Mouse (Mus musculus): Measurements from ENCODE around the gene Stard5.

The Stard5 gene

DNA sequence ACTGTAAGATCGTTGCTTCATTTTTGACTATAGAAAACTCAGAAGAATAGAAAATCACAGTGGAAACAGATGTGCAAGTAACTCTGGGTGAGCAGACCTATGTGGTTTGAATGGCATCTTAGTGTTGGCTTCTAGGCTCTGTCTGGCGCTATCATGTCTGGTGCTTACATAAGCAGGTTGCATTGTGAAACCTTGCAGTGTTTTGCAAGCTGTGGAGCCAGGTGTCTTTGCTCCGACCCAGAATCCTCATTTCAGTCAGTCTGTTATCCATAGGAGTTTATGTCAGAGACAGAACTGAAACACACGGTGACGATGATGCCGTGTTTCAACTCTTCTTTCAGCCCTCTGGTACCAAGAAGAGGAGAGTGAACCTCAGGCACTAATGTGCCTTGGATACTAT lies 2.1 kb downstream of the Stard5 start:
- DNase-seq (ENCODE audit: low read depth) = no peak

DNA sequence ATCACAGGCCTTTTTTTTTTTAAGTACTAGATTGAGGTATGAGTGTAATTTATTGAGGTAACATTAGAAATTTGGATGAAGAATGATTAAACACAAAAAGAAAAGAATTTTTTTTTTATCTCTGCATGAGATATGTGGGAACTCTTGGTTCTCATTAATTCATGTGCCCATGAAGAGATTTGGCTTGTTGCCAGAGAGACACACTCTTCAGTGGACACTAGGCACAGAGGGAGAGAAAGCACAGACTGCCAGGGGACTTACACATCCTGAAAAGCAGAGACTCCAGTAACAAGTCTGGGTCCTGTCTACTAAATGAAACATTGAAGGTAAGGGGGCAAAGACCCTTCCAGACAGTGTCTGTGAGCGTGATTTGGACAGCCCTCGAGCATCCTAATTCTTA lies 4.0 kb downstream of the Stard5 start:
- no peak for DNase-seq (ENCODE audit: low read depth)

- DNase-seq (ENCODE audit: low read depth) = no peak
Observed at GRCm38 (mm10) chr7:83636425-83636824, 4.7 kb downstream of the Stard5 start.

- DNase-seq (ENCODE audit: low read depth) = no peak
Observed at GRCm38 (mm10) chr7:83637781-83638583, 6.2 kb downstream of the Stard5 start.

DNA sequence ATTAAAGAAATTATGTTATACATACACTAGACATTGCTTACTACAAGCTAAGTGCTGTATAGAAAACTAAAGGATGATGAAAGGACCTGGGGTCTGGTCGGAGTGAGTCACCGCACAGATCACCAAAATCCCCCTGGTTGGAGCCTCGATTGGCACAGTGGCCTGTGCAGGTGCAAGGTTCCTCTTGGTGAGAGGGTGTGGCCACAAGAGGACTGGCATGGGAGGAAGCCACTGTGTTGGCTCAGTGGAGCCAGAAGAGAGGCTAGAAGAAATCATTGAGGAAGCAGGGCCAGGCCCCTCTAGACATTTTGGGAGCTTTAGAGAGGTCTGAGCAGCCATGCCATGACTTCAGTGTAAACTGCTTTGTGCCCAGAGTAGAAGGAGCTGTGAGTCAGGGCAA lies 7.3 kb downstream of the Stard5 start:
- DNase-seq (ENCODE audit: low read depth) = no peak

GRCm38 (mm10) chr7:83640581-83640980 lies 8.8 kb downstream of the Stard5 start:
- no peak for DNase-seq (ENCODE audit: low read depth)

DNA sequence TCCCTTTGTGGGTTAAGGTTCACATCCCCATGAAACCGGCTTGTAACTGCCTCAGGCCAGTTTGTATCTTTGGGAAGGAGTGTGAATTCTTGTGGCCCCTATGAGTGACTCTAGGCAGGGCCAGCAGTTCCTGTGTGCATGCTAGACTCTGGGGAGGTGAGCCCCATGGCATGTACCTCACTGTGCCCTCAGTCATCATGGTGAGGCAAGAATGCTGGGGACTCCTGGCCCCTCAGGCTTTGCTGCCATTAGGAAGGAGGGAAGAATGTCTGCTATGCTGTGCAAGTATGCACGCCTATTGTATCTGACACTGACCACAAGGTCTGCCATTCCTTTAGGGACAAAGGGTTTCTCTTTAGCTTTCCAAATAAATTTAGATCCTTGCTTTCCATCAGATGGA lies 9.4 kb downstream of the Stard5 start:
- DNase-seq (ENCODE audit: low read depth) = no peak

GRCm38 (mm10) chr7:83643581-83643980 lies 11.8 kb downstream of the Stard5 start:
- no peak for DNase-seq (ENCODE audit: low read depth)

- no peak for DNase-seq (ENCODE audit: low read depth)
Observed at GRCm38 (mm10) chr7:83644761-83645160, 13.0 kb downstream of the Stard5 start.

- DNase-seq (ENCODE audit: low read depth) = no peak
Observed at GRCm38 (mm10) chr7:83645476-83645875, 13.7 kb downstream of the Stard5 start.

DNA sequence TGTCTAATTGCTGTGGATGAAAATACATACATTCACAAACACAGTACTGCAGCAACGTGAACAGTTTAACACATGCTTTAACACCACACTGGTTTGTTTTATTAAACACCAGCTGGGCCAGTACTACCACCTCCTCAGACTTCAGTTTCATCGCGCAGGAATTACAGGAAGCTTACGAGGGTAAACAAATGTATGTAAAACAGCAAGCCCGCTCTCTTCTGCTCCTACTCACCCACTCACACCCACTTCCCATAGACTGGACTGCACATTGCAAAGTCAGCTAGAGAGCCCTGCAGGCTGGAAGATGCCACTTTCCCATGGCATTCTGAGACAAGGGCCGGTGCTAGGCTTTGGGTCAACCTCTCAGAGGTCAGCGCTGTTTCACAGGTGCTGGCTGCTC lies 17.0 kb downstream of the Stard5 start:
- no peak for DNase-seq (ENCODE audit: low read depth)

DNA sequence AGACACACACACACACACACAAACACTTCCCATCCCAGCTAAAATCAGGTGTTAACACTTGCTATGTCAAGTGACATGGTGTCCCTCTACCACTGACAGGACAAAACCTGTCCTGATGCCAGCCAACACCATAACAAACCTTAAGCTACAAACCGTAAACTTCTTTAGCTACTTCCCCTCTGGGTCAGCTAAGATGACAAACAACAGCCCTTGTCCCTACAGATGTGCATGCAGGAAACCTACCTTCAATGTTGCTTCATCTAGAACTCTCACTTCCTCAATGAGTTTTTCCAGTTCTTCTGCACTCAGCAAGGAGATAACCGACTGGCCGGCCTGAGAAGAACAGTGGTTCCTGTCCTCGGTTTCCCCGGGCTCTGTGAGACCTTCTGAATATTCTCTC lies 18.9 kb downstream of the Stard5 start:
- peak; percentile 22 for DNase-seq (ENCODE audit: low read depth)

DNA sequence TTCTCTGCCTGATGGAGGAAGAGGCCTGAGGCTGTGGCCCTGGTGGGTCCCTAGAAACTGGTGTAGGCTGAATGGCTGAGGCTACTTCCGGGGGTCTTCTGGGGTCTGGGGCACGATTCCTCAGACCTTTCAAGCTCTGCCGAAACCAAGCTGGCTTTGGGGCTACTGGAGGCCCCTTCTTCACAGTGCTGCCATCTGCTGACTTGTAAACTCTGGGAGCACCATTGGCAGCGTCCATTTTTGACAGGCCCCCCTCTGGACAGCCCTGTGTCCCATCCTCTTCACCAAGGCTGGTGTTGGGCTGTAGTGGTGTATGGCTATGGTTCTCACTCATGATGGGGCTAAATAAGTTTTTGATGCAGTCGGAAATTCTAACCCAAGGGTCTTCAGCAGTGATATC lies 20.7 kb downstream of the Stard5 start:
- no peak for DNase-seq (ENCODE audit: low read depth)

DNA sequence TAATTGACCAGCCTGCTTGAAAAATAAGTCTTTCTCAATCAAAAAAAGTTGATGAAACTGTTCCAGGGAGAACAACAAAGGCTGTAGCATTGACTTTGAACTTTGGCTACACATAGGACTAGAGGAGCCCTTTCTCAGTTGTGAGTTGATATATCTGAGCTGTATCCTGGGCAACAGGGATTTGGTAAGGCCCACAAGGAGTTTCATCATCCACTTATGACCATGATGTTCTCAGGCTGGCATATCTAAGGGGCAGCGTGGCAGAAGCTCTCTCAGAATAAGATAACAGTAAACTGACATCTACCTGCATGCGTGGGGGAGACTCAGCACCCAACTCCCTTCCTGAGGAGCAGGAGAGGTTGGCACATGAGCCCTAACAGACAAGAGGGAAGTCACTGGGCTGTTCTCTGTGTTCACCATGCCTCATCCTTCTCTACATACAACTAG lies 21.9 kb downstream of the Stard5 start:
- DNase-seq (ENCODE audit: low read depth) = peak; percentile 75

- DNase-seq (ENCODE audit: low read depth) = peak; percentile 45
Observed at GRCm38 (mm10) chr7:83654196-83654595, 22.4 kb downstream of the Stard5 start.

GRCm38 (mm10) chr7:83654938-83655630 lies 23.3 kb downstream of the Stard5 start:
- peak; percentile 90 for DNase-seq (ENCODE audit: low read depth)

- peak; percentile 54 for DNase-seq (ENCODE audit: low read depth)
Observed at GRCm38 (mm10) chr7:83658716-83659115, 27.0 kb downstream of the Stard5 start.

DNA sequence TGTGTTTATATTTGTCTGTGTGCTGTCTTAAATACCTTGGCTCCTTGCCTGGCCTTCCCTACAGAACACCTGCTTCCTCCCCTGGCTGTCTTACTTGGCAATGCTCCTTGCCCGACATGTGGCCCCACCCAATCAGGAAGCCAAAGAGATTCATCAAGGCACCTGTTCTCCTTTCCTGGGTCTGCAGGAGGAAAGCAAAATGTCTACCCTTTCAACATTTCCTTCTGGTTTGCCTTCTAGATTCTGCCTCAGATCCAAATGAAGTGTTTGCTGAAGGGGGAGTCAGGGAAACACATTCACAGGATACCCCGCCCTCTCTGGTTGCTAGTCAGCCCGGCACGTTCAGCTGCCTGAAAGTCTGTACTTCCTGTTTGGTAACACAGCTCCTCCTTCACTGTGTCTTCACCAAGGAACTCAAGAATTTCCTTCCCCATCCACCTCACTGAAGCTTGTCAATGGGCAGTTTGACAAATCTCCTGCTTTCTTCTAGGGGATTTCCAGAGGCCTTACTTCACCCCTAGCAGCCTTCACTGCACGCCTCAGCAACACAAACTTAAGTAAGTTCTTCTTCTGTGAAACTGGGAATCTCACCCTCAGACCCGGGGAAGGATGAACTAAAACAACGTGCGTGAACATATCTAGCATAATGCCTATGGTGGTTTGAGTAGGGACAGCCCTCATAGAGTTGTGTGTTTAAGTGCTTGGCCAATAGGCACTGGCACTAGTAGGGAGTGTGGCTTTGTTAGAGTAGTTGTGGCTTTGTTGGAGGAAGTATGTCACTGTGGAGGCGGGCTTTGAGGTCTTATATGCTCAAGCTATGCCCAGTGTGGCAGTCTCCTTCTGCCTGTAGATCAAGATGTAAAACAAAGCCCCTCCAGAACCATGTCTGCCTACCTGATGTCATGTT lies 27.7 kb downstream of the Stard5 start:
- peak; percentile 80 for DNase-seq (ENCODE audit: low read depth)

DNA sequence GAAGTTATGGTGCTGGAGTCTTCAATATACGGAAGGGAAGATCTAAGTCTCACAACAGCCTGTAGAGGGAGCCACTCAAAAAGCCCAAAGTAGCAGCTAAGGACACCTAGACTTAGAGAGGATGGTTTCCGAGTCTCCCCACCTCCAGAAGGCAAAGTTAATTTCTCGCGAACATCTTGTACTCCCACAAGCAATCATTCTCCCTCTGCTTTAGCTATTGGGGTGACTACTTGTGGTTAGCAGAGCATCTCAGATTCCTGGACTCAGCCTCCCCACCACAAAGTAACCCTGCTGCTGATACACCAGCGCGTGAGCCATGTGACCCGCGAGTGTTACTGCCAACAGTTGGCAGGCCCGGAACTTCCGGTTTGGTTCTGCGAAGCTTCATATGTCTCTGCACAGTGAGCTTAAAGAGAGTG lies 28.5 kb downstream of the Stard5 start:
- no peak for DNase-seq (ENCODE audit: low read depth)

GRCm38 (mm10) chr7:83661031-83661430 lies 29.3 kb downstream of the Stard5 start:
- DNase-seq (ENCODE audit: low read depth) = no peak

- no peak for DNase-seq (ENCODE audit: low read depth)
Observed at GRCm38 (mm10) chr7:83661763-83662162, 30.0 kb downstream of the Stard5 start.

- DNase-seq (ENCODE audit: low read depth) = no peak
Observed at GRCm38 (mm10) chr7:83662711-83663375, 31.1 kb downstream of the Stard5 start.

Measured in 416B (cell line).